Mouse (Mus musculus) thymus, adult 2 months (tissue): ENCODE results near the gene Xirp2. TPM values are rescaled to one million over a fixed set of nuclear protein-coding genes. Genes with fewer than 3 reads are reported as not detected.

ENCODE experiments used
- DNase-seq: peaks from one replicate; pipeline ENCODE4 v3.0.0; 2021
- H3K27ac ChIP-seq: fragments of 200-500 bp; 2 replicates; pipeline ENCODE4 v1.5.1; 2012; ENCODE audit warnings: low read length, control low read depth; ENCODE audit not compliant: control insufficient read depth, insufficient read depth
- H3K27me3 ChIP-seq: fragments of 200-500 bp; 2 replicates; pipeline ENCODE4 v1.6.1; 2012; ENCODE audit warnings: mild to moderate bottlenecking, low read length, moderate library complexity, mixed read lengths; ENCODE audit not compliant: control insufficient read depth, insufficient read depth
- H3K36me3 ChIP-seq: fragments of 200-500 bp; 2 replicates; pipeline ENCODE4 v1.6.1; 2012; ENCODE audit warnings: mild to moderate bottlenecking, low read length, moderate library complexity; ENCODE audit not compliant: control insufficient read depth, insufficient read depth
- H3K4me1 ChIP-seq: fragments of 200-500 bp; replicated peaks from 2 replicates; pipeline ENCODE4 v1.6.1; 2012; ENCODE audit warnings: low read length; ENCODE audit not compliant: control insufficient read depth, insufficient read depth
- H3K4me3 ChIP-seq: fragments of 200-500 bp; 2 replicates; pipeline ENCODE4 v1.5.1; 2012; ENCODE audit warnings: mild to moderate bottlenecking, low read length, control low read depth, moderate library complexity; ENCODE audit not compliant: control insufficient read depth, insufficient read depth
- CTCF ChIP-seq: fragments of 200-500 bp; IDR thresholded peaks from 2 replicates; pipeline ENCODE4 v1.5.1; 2012; ENCODE audit warnings: mild to moderate bottlenecking, control low read depth, low read length, moderate library complexity, borderline replicate concordance; ENCODE audit not compliant: control insufficient read depth, poor library complexity, insufficient read depth; ENCODE audit errors: extremely low read depth
- POLR2A ChIP-seq: fragments of 200-500 bp; IDR thresholded peaks from 2 replicates; pipeline ENCODE4 v1.6.1; 2012; ENCODE audit warnings: mild to moderate bottlenecking, low read length, control low read depth, moderate library complexity; ENCODE audit not compliant: control insufficient read depth, poor library complexity, insufficient read depth; ENCODE audit errors: extremely low read depth
- WGBS: fragments of 180-500 bp; shearing (Covaris S2); methylation state at CpG from one replicate; pipeline ENCODE4 v1.1.7; 2018; 5-methylcytosine and 5-hydroxymethylcytosine counted together
- polyA plus RNA-seq: library from polyadenylated mRNA; depleted of rRNA; stranded (reverse); fragments of >200 nt; gene quantifications from 2 replicates; pipeline ENCODE4 v1.2.3, GENCODE M21; 2012; rRNA removed

The Xirp2 gene
- polyA plus RNA-seq, 1 experiment, result 0.20 TPM

DNA sequence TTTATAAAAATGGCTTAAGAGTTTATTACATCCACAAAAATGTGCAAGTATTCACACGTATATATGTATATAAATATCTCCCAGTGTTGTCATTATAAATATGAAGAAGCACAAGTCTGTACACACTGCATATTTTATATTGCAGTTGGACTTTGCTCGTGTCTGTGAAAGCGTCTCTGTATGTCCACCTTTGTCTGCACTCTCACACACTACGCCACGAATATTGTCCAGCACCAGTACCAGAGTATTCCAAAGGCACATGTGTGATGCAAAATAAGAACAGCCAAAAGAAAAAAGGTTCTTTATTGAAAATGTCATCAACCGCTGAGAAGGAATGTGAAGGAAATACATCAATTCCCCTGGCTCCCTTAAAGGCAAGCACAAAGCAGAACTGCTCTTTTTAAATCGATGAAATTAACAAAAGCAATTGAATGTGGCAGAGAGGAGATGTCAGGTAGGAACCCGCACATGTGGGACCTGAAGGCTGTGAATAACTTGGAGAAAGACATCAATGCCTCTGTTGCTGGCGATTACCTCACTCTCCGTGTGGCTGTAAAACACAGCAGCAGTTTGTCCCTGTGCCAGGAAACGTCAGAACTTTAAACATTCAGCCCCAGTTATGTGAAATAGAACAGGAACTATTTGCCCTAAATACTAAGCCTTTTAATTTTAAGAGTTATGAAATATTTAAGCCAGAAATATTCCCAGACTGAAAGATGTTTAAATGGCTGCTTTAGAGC, 96.3 kb downstream of the Xirp2 start:
- H3K4me3 ChIP-seq, result no peak overlapping the region
- no peak for TF ChIP-seq CTCF
- TF ChIP-seq POLR2A, result no peak
- DNase-seq, result no peak
- no peak overlapping the region for H3K27ac ChIP-seq
- H3K36me3 ChIP-seq, result no peaks in the 10 kb centered on the region
- no peaks in the 10 kb centered on the region for H3K27me3 ChIP-seq
- H3K4me1 ChIP-seq, result no peaks in the 10 kb centered on the region
- 78% methylated on average over 11 of the region's 11 CpGs for WGBS

DNA sequence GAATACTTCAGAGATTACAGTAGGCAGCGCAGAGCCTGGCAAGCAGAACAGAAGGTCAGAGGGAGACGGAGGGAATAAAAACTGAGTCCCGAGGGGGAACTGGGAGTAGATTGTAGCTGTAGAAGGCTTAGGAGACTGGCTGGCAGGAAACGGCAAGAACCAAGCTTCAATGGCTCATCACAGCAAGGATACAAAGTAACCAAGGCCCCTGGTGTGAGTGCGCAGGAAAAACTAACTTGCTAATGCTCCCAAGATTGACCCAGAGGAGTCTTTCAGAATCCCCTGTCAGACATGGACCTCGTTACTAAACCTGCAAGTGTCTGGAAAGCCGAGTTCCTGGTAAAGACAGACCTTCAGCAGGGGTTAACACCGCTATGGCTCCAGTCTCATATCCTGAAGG, 98.6 kb downstream of the Xirp2 start:
- WGBS, result 77% methylated on average over 8 of the region's 8 CpGs
- no peak for DNase-seq
- Histone ChIP-seq H3K4me1 (no peaks in the 10 kb centered on the region), H3K27me3 (no peaks in the 10 kb centered on the region), H3K4me3 (no peak overlapping the region), H3K27ac (no peak overlapping the region), H3K36me3 (no peaks in the 10 kb centered on the region)
- no peak for TF ChIP-seq CTCF

DNA sequence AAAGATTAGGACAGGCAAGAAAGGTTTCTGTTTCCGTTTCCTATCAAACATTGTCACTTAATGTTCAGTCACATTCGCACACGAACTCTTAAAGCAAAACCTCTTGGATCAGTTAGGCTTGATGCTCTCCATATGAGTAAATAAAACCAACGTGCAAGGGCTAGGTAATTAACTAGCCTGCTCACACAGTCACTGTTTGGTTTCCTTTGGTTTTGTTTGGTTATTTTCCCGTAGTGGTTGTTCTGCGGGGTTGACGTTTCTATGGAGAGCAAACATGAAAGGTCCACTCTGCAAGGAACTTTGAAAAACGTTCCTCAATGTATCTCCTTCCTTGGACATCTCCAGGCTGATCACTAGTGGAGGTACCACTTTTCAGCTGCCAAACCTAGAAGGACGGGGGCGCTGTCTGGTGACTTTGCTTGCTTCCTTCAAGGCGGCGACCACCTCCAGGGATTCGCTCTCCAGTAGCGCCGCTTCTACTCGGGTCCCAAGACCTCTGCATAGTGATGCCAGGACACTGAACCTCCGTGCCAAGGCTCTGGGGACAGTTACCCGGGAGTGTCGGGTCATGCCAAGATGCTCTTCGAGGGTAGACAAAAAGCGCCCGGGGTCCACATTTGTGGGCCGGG, 119.2 kb downstream of the Xirp2 start:
- Histone ChIP-seq H3K27ac (no peak overlapping the region), H3K4me1 (no peaks in the 10 kb centered on the region), H3K4me3 (no peak overlapping the region), H3K36me3 (no peaks in the 10 kb centered on the region), H3K27me3 (peaks cover 6% of the 10 kb centered on the region)
- DNase-seq, result no peak
- WGBS, result 6% methylated on average over 23 of the region's 23 CpGs
- no peak for TF ChIP-seq POLR2A
- TF ChIP-seq CTCF, result no peak

DNA sequence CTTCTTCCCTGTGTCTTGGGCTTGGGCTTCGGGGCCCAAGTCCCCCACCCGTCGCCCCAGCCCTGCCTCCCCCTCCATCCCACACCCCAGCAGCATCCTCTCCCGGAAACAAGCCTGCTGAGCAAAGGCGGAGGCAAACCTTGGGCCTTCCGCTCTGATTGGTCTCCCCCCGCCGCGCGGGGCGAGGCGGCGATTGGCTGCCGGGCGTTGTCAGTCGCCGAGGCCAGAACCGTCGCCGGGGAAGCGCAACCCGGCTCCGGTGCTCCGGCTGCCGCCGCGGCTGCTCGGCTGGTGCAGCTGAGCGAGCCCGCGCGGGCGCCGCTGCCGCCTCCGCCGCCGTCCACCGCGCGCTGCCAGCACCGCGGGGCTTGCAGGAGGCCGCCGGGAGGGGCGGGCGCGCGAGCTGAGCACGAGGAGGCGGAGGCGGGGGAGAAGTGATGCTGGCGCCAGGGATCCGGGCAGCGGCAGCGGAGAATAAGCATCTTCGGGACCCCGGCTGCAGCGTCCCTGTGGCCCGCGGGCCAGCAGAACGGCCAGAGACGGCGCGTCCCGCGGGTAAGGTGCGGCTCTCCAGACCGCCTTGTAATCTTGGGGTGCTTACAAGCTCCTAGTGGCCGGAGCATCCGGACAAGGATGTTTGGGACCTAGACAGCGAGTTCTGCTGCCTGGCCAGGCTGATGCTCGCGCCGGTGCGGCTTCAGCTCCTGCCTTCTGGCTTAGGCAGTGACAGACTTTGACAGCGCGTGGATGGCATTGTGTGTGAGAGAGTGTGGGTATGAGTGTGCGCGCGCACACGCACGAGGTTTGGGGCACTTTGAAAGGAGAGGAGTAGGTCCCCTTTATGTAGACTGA, 119.9 kb downstream of the Xirp2 start, which contains the start of gene B3galt1:
B3galt1 (plus strand) TSS at position 392 of the 852 bp plus-strand sequence.
- no peak within 1 kb of the TSS for H3K27ac ChIP-seq
- H3K4me1 ChIP-seq, result no peaks in the 10 kb centered on the region
- TF ChIP-seq POLR2A (no peak), CTCF (no peak)
- DNase-seq, result peak; percentile 18
- H3K36me3 ChIP-seq, result no peaks in the 10 kb centered on the region
- 3% methylated on average over 83 of the region's 83 CpGs for WGBS
- H3K4me3 ChIP-seq, result peak within 1 kb of the TSS; percentile 5; the same call in 1 of the 2 replicates
- peaks cover 6% of the 10 kb centered on the region for H3K27me3 ChIP-seq

DNA sequence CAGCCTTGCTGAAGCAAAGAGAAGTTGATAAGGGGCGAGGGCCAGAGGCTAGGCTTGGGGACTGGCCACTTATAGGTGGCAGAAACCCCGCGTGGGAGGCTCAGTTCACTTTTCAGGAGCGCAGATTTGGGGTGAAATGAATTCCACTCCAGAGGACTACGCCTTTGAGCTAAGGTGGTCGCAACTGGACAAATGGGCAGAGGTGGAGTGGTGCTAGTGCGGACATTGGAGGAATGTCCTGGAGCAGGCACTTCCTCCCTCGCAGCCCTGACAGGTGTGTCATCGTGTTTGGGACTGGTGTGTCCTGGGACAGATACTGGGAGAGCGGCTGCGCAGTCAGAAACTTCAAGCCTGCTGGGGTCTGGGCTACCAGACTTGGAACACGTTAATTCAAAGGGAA, 120.8 kb downstream of the Xirp2 start:
- no peak overlapping the region for H3K27ac ChIP-seq
- 9% methylated on average over 12 of the region's 12 CpGs for WGBS
- no peak for DNase-seq

DNA sequence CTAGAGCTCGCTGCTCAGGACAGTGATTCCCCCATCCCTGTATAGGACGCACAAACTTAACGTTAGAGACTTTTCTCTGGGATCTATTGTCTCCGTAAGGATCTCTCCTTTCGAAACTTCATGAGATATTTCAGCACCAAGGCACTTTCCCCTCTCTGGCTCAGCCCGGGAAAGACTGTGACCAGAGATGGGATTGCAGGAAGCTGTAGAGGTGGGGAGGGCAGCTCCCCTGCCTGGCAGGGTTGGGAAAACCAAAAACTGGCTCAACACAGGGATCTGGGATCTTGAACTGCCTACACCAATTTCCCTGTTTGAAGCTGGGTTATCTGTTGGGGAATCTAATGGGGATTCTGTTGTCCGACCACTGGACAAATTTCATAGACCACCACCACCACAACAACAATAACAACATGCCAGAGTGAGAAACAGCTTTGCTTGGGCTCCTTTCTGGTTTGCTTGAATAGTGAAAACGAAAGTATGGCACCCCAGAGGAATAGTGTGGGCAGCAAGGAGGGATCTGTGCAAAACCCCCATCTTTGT, 121.4 kb downstream of the Xirp2 start:
- no peak overlapping the region for H3K27ac ChIP-seq
- peaks cover 6% of the 10 kb centered on the region for H3K27me3 ChIP-seq
- no peaks in the 10 kb centered on the region for H3K4me1 ChIP-seq
- no peak for TF ChIP-seq CTCF
- TF ChIP-seq POLR2A, result no peak
- H3K36me3 ChIP-seq, result no peaks in the 10 kb centered on the region
- H3K4me3 ChIP-seq, result no peak overlapping the region
- DNase-seq, result no peak
- 22% methylated on average over 8 of the region's 8 CpGs for whole genome bisulfite sequencing

More for the DNA sequence above, 120.8 kb downstream of the Xirp2 start:
- H3K36me3 ChIP-seq, result no peaks in the 10 kb centered on the region
- peaks cover 6% of the 10 kb centered on the region for H3K27me3 ChIP-seq
- H3K4me3 ChIP-seq, result no peak overlapping the region
- no peaks in the 10 kb centered on the region for H3K4me1 ChIP-seq
- TF ChIP-seq CTCF, result no peak
- TF ChIP-seq POLR2A, result no peak

Other genes with a start within 250 kb of the Xirp2 start
- not detected in 2 replicates for gene Gm21830, start 32.3 kb upstream of the Xirp2 start, polyA plus RNA-seq
- gene Gm26727, start 12.8 kb upstream of the Xirp2 start, polyA plus RNA-seq, result not detected in 2 replicates
- gene B3galt1, start 119.9 kb downstream of the Xirp2 start, polyA plus RNA-seq, result 0.04 TPM in 2 replicates